Mouse (Mus musculus): Measurements from ENCODE around the gene Tnfaip8l2.

Tnfaip8l2 gene

GRCm38 (mm10) chr3:95141952-95142616 is at the start of gene Tnfaip8l2:
Gene Tnfaip8l2 (minus strand): TSS chr3:95142360.
- peak; percentile 51 to 66 for DNase-seq

- DNase-seq, result no peak
Observed at GRCm38 (mm10) chr3:95186888-95187287, 44.7 kb upstream of the Tnfaip8l2 start.

- DNase-seq, result no peak
Observed at GRCm38 (mm10) chr3:95186100-95186499, 43.9 kb upstream of the Tnfaip8l2 start.

- no peak for DNase-seq
Observed at GRCm38 (mm10) chr3:95184796-95185577, 42.8 kb upstream of the Tnfaip8l2 start.

GRCm38 (mm10) chr3:95181841-95182240 is 39.7 kb upstream of the Tnfaip8l2 start:
- no peak for DNase-seq

GRCm38 (mm10) chr3:95179890-95180289 is 37.7 kb upstream of the Tnfaip8l2 start:
- DNase-seq, result no peak

GRCm38 (mm10) chr3:95178948-95179347 is 36.8 kb upstream of the Tnfaip8l2 start:
- DNase-seq, result no peak

GRCm38 (mm10) chr3:95177583-95177982 is 35.4 kb upstream of the Tnfaip8l2 start:
- no peak for DNase-seq

- no peak for DNase-seq
Observed at GRCm38 (mm10) chr3:95176500-95176899, 34.3 kb upstream of the Tnfaip8l2 start.

GRCm38 (mm10) chr3:95174011-95174592 is 31.9 kb upstream of the Tnfaip8l2 start:
- peak; percentile 87 to 91 for DNase-seq

- DNase-seq, result peak; percentile 44 to 52
Observed at GRCm38 (mm10) chr3:95173256-95173949, 31.2 kb upstream of the Tnfaip8l2 start.

- DNase-seq, result peak; percentile 33 to 38
Observed at GRCm38 (mm10) chr3:95172526-95173255, 30.5 kb upstream of the Tnfaip8l2 start.

- DNase-seq, result no peak
Observed at GRCm38 (mm10) chr3:95171105-95171504, 28.9 kb upstream of the Tnfaip8l2 start.

- DNase-seq, result no peak
Observed at GRCm38 (mm10) chr3:95169996-95170395, 27.8 kb upstream of the Tnfaip8l2 start.

- DNase-seq, result no peak
Observed at GRCm38 (mm10) chr3:95164840-95165239, 22.7 kb upstream of the Tnfaip8l2 start.

GRCm38 (mm10) chr3:95164256-95164550 is 22.0 kb upstream of the Tnfaip8l2 start:
- no peak for DNase-seq

GRCm38 (mm10) chr3:95163419-95164255 is 21.5 kb upstream of the Tnfaip8l2 start:
- peak in 1 of 2 experiments; percentile 47 for DNase-seq

GRCm38 (mm10) chr3:95162345-95162628 is 20.1 kb upstream of the Tnfaip8l2 start:
- DNase-seq, result no peak

- DNase-seq, result no peak
Observed at GRCm38 (mm10) chr3:95161618-95162344, 19.6 kb upstream of the Tnfaip8l2 start.

- DNase-seq, result peak; percentile 14 to 30
Observed at GRCm38 (mm10) chr3:95161041-95161551, 18.9 kb upstream of the Tnfaip8l2 start.

Data from lung, postnatal 4 days (tissue).